Mouse (Mus musculus) liver, adult 2 months (tissue): ENCODE results near the gene Fbxl17. TPM values are rescaled to one million over a fixed set of nuclear protein-coding genes. Genes with fewer than 3 reads are reported as not detected.

Source experiments
- DNase-seq: peaks from one replicate; pipeline ENCODE4 v3.0.0-alpha.2; 2011; ENCODE audit warnings: low read depth, low spot score; ENCODE audit errors: extremely low read depth
- H3K27ac ChIP-seq: fragments of 200-500 bp; replicated peaks from 2 replicates; pipeline ENCODE4 v1.5.1; 2012; ENCODE audit warnings: low read depth, mild to moderate bottlenecking, control low read depth, inconsistent platforms, low read length; ENCODE audit not compliant: insufficient read depth
- H3K27me3 ChIP-seq: fragments of 200-500 bp; 2 replicates; pipeline ENCODE4 v1.6.1; 2012; ENCODE audit warnings: mild to moderate bottlenecking, moderate library complexity, low read length, inconsistent platforms; ENCODE audit not compliant: control insufficient read depth, insufficient read depth
- H3K36me3 ChIP-seq: fragments of 200-500 bp; 2 replicates; pipeline ENCODE4 v1.6.1; 2012; ENCODE audit warnings: low read length, inconsistent platforms; ENCODE audit not compliant: control insufficient read depth, insufficient read depth
- H3K4me1 ChIP-seq: fragments of 200-500 bp; 2 replicates; pipeline ENCODE4 v1.6.1; 2011; ENCODE audit warnings: low read length; ENCODE audit not compliant: control insufficient read depth, insufficient read depth
- H3K4me3 ChIP-seq: fragments of 200-500 bp; 2 replicates; pipeline ENCODE4 v1.5.1; 2011; ENCODE audit warnings: low read depth, mild to moderate bottlenecking, control low read depth, low read length, moderate library complexity; ENCODE audit not compliant: insufficient read depth
- H3K79me2 ChIP-seq: fragments of 200-500 bp; 2 replicates; pipeline ENCODE4 v1.6.1; 2012; ENCODE audit warnings: inconsistent platforms, mild to moderate bottlenecking, low read length, moderate library complexity; ENCODE audit not compliant: control insufficient read depth, insufficient read depth
- H3K9ac ChIP-seq: fragments of 200-500 bp; 2 replicates; pipeline ENCODE4 v1.6.1; 2012; ENCODE audit warnings: low read depth, mild to moderate bottlenecking, control low read depth, inconsistent platforms, low read length
- CTCF ChIP-seq: fragments of 200-500 bp; IDR thresholded peaks from 2 replicates; pipeline ENCODE4 v1.5.1; 2011; ENCODE audit warnings: low read depth, low read length, control low read depth
- POLR2A ChIP-seq: fragments of 200-500 bp; IDR thresholded peaks from 2 replicates; pipeline ENCODE4 v1.6.1; 2011; ENCODE audit warnings: low read length, control low read depth; ENCODE audit not compliant: insufficient read depth; ENCODE audit errors: extremely low read depth
- WGBS: fragments of 180-500 bp; shearing (Covaris S2); methylation state at CpG from one replicate; pipeline ENCODE4 v1.1.7; 2018; 5-methylcytosine and 5-hydroxymethylcytosine counted together
- polyA plus RNA-seq: library from polyadenylated mRNA; depleted of rRNA; stranded (reverse); fragments of >200 nt; gene quantifications from 2 replicates; pipeline ENCODE4 v1.2.3, GENCODE M21; 2012
- total RNA-seq: library from RNA; depleted of rRNA; stranded (reverse); fragments of >200 nt; gene quantifications from 2 replicates; pipeline ENCODE4 v1.2.3, GENCODE M21; 2014

Fbxl17 gene
- total and polyA plus RNA-seq, 2 experiments: 5.4 to 12.2 TPM

- no peak for TF ChIP-seq CTCF
- no peak for TF ChIP-seq POLR2A
- H3K36me3 ChIP-seq: no peaks in the 10 kb centered on the region; the same call in 1 of the 2 replicates
- no peaks in the 10 kb centered on the region for H3K4me1 ChIP-seq
- H3K27me3 ChIP-seq: no peaks in the 10 kb centered on the region
- H3K79me2 ChIP-seq: no peaks in the 10 kb centered on the region; the same call in 1 of the 2 replicates
- no peak overlapping the region for H3K27ac ChIP-seq
- DNase-seq: no peak
- H3K4me3 ChIP-seq: no peak overlapping the region
- no peak overlapping the region for H3K9ac ChIP-seq
- 95% methylated on average over 4 of the region's 4 CpGs for WGBS
These were observed 276.1 kb downstream of the Fbxl17 start for GRCm38 (mm10) chr17:63223675-63224074.

- TF ChIP-seq POLR2A (no peak), CTCF (no peak)
- H3K4me3 ChIP-seq: no peak overlapping the region
- H3K9ac ChIP-seq: no peak overlapping the region
- WGBS: 94% methylated on average over 3 of the region's 3 CpGs
- H3K36me3 ChIP-seq: no peaks in the 10 kb centered on the region; the same call in 1 of the 2 replicates
- DNase-seq: no peak
- H3K79me2 ChIP-seq: no peaks in the 10 kb centered on the region; the same call in 1 of the 2 replicates
- no peaks in the 10 kb centered on the region for H3K4me1 ChIP-seq
- H3K27ac ChIP-seq: no peak overlapping the region
- H3K27me3 ChIP-seq: no peaks in the 10 kb centered on the region
These were observed 278.2 kb downstream of the Fbxl17 start for GRCm38 (mm10) chr17:63221632-63222031.

- H3K27ac ChIP-seq: no peak overlapping the region
- 97% methylated on average over 5 of the region's 5 CpGs for WGBS
- DNase-seq: no peak
- no peaks in the 10 kb centered on the region; the same call in 1 of the 2 replicates for H3K36me3 ChIP-seq
- H3K27me3 ChIP-seq: no peaks in the 10 kb centered on the region
- no peaks in the 10 kb centered on the region; the same call in 1 of the 2 replicates for H3K79me2 ChIP-seq
- H3K4me1 ChIP-seq: no peaks in the 10 kb centered on the region
- H3K4me3 ChIP-seq: no peak overlapping the region
- TF ChIP-seq POLR2A (no peak), CTCF (no peak)
- H3K9ac ChIP-seq: no peak overlapping the region
These were observed 279.0 kb downstream of the Fbxl17 start for GRCm38 (mm10) chr17:63220821-63221220.

- H3K79me2 ChIP-seq: no peaks in the 10 kb centered on the region; the same call in 1 of the 2 replicates
- H3K9ac ChIP-seq: no peak overlapping the region
- H3K4me3 ChIP-seq: no peak overlapping the region
- no peaks in the 10 kb centered on the region for H3K27me3 ChIP-seq
- H3K4me1 ChIP-seq: no peaks in the 10 kb centered on the region
- no peaks in the 10 kb centered on the region for H3K36me3 ChIP-seq
- TF ChIP-seq POLR2A (no peak), CTCF (no peak)
- 100% methylated on average over 1 of the region's 1 CpGs for WGBS
- no peak for DNase-seq
- H3K27ac ChIP-seq: no peak overlapping the region
These were observed 282.8 kb downstream of the Fbxl17 start for GRCm38 (mm10) chr17:63217016-63217415.

DNA sequence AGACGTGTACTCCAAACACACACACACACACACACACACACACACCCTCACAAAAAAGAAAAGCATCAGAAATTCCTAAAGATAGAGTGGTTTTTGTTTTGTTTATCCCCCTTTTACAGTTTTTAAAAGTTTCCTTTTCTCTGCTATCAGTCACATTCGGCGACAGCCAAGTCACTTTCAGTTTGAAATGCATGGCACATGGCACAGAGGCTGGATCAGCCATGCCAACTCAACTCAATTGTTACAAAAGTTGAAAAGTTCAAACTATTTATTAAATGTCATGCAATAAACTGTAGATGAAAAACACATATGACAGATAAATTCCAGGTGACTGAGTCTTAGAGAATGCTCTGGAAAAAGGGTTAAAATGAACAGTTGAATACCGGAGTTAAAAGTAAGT is 287.8 kb downstream of the Fbxl17 start:
- H3K36me3 ChIP-seq: no peaks in the 10 kb centered on the region
- H3K9ac ChIP-seq: no peak overlapping the region
- no peak for DNase-seq
- 88% methylated on average over 4 of the region's 4 CpGs for WGBS
- no peaks in the 10 kb centered on the region; the same call in 1 of the 2 replicates for H3K79me2 ChIP-seq
- H3K27ac ChIP-seq: no peak overlapping the region
- H3K4me3 ChIP-seq: no peak overlapping the region
- no peaks in the 10 kb centered on the region for H3K4me1 ChIP-seq
- TF ChIP-seq CTCF: no peak
- no peak for TF ChIP-seq POLR2A
- H3K27me3 ChIP-seq: no peaks in the 10 kb centered on the region

GRCm38 (mm10) chr17:63209151-63209550 is 290.7 kb downstream of the Fbxl17 start:
- no peaks in the 10 kb centered on the region for H3K4me1 ChIP-seq
- no peak for TF ChIP-seq CTCF
- TF ChIP-seq POLR2A: no peak
- DNase-seq: no peak
- H3K9ac ChIP-seq: no peak overlapping the region
- H3K36me3 ChIP-seq: no peaks in the 10 kb centered on the region
- H3K4me3 ChIP-seq: no peak overlapping the region
- H3K27ac ChIP-seq: no peak overlapping the region
- H3K27me3 ChIP-seq: no peaks in the 10 kb centered on the region
- H3K79me2 ChIP-seq: peaks cover 3% of the 10 kb centered on the region; the same call in 1 of the 2 replicates
- 98% methylated on average over 6 of the region's 6 CpGs for WGBS
